Mouse (Mus musculus) small intestine, adult 2 months (tissue): ENCODE measurements around the gene Golga7b.

Source experiments
- CTCF ChIP-seq: fragments of 200-500 bp; IDR thresholded peaks from 2 replicates; pipeline ENCODE4 v1.5.1; 2012; ENCODE audit warnings: low read depth, mild to moderate bottlenecking, control low read depth, inconsistent platforms, low read length, moderate library complexity, mixed read lengths; ENCODE audit not compliant: insufficient replicate concordance, insufficient read length; ENCODE audit errors: extremely low read depth
- POLR2A ChIP-seq: fragments of 200-500 bp; IDR thresholded peaks from 2 replicates; pipeline ENCODE4 v1.6.1; 2012; ENCODE audit warnings: low read depth, mild to moderate bottlenecking, control low read depth, inconsistent platforms, low read length, moderate library complexity

GRCm38 (mm10) chr19:42214601-42215000, 32.8 kb upstream of the Golga7b start:
- TF ChIP-seq CTCF, result no peak
- no peak for TF ChIP-seq POLR2A
